Mouse (Mus musculus) urinary bladder, postnatal 14 days (tissue): ENCODE data around the gene 4931409K22Rik.
"Not testable (repeated sequence)": the region's sequence is repeated elsewhere in the genome, so short reads cannot be mapped to it uniquely, and the experiment has no call there.

Experiments used
- DNase-seq: peaks from one replicate; pipeline ENCODE4 v3.0.0; 2021; ENCODE audit warnings: low spot score

Gene 4931409K22Rik

DNA sequence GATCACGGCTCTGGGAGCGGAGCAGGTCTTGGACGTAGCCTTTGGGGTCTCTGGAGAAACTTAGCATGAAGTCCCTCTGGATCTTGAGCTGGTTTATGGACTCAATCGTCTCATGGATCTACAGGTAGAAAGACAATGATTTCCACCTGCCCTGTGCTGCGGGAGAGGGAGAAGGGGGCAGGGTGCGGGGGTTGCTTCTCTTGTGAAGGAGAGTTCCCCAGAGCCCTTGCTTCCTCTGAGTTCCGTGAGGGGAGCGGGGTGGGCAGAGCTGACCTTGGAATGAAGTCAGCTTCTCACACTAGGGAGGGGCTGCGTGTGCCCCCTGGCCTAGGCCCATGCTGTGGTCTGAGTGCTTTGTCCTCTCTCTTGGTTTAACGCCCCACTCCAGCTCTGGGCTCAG is 36.6 kb upstream of the 4931409K22Rik start:
- no peak for DNase-seq

DNA sequence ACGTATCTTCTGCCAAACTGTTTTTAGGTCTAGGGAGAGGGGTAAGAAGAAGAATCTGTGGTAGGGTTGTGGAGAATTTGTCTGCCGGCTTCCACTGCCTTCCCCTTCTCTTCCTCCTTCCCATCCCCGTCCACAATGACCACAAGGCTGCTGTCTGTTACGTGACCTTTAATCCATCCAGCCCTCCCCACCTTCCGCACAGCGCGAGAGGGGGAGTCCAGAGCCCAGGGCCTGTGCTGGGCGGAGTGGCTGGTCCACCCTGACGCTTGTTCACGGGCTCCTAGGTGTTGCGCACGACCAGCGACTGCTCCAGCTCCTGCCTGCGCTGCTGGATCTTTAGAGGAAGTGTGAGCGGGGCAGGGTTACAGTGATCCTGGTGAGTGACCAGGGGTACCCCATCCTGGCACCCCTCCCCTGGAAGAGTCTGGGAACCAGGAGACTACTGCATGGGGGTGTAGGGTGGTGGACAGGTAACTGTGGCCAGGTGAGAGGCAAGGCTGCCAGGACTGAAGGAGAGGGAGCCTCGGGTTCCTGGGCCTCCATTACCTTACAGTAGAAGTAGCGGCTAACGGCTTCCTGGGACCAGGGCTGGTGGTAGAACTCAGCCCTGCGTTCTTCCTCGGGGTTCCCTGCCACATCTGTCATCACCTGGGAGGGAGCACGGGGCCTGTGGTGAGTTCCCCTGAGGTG is 36.0 kb upstream of the 4931409K22Rik start:
- no peak for DNase-seq

GRCm38 (mm10) chr5:24591796-24592470 is 35.3 kb upstream of the 4931409K22Rik start:
- no peak for DNase-seq

DNA sequence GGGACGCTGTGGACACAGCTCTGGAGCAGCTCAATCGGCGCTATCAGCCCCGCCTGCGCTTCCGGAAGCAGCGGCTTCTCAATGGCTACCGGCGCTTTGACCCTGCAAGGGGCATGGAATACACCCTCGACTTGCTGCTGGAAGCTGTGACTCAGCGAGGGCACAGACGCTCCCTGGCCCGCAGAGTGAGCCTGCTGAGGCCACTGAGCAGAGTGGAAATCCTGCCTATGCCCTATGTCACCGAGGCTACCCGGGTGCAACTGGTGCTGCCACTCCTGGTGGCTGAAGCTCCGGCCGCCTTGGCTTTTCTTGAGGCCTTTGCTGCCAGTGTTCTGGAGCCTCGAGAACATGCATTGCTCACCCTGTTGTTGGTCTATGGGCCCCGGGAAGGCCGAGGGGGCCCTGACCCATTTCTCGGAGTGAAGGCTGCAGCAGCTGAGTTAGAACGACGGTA is 34.7 kb upstream of the 4931409K22Rik start:
- DNase-seq = no peak

GRCm38 (mm10) chr5:24589511-24590500 is 33.2 kb upstream of the 4931409K22Rik start:
- no peak for DNase-seq

- no peak for DNase-seq
These were observed 30.6 kb upstream of the 4931409K22Rik start for GRCm38 (mm10) chr5:24587200-24587577.

GRCm38 (mm10) chr5:24586547-24587199 is 30.1 kb upstream of the 4931409K22Rik start, which contains the start of gene Chpf2:
Gene Chpf2, plus strand, starts transcription at chr5:24586741.
- DNase-seq = peak; percentile 83

- no peak for DNase-seq
These were observed 29.5 kb upstream of the 4931409K22Rik start for GRCm38 (mm10) chr5:24586106-24586505.

DNA sequence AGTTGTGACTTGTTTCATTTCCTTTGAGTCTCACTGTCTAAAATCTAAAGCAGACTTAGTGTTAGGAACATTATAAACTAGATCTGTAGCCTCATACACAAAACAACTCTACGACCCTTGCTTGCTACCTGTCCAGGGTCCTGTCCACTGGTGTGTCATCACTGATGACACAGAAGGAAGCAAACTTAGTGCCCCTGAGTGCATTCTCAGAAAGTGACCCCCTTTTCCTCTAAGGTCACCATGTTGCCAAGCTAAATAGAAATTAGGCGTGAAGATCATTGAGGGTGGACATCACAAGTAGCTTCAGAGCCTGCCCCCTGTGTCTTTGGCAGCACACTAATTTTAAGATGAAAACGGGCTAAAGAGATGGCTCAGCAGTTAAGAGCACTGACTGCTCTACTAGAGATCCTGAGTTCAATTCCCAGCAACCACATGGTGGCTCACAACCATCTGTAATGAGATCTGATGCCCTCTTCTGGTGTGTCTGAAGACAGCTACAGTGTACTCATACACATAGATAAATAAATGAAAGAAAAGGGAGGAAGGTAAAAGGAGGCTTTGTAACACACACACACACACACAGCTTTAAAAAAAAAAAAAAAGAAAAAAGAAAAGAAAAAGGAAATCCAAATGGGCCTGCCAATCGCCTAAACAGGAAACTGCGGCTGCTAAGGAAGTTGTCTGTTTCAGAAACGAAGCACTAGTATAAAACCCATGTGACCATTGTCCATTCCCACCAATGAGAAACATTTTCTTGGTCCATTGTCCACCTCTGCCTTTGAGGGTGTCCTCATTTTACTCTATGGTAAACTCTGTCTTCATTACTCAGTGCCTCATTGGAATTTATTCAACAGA is 21.7 kb upstream of the 4931409K22Rik start:
- DNase-seq = no peak

- DNase-seq = peak; percentile 100
These were observed 20.7 kb upstream of the 4931409K22Rik start, which contains the start of gene Abcf2 for GRCm38 (mm10) chr5:24577183-24577929. Gene Abcf2, minus strand, starts transcription at chr5:24577467.

DNA sequence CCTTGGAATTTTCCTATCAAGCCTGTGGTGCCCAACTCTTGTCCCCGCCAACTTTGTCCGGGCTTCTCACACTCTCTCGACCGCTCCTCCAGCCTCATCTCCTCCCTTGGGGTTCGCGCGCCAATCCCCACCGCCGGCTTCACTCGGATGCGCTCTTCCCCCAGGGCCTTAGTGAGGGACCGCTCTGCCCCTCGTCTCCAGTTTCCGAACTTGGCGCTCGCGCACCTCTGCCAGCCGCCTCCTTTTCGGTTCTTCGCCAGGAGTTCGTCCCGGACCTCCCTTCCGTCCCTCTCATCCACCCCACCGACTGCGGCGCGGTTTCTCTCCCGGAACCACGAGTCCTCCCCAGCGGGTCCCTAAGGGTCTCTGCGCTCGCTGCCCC is 20.2 kb upstream of the 4931409K22Rik start:
- peak; percentile 35 for DNase-seq

GRCm38 (mm10) chr5:24575948-24576347 is 19.3 kb upstream of the 4931409K22Rik start:
- no peak for DNase-seq

DNA sequence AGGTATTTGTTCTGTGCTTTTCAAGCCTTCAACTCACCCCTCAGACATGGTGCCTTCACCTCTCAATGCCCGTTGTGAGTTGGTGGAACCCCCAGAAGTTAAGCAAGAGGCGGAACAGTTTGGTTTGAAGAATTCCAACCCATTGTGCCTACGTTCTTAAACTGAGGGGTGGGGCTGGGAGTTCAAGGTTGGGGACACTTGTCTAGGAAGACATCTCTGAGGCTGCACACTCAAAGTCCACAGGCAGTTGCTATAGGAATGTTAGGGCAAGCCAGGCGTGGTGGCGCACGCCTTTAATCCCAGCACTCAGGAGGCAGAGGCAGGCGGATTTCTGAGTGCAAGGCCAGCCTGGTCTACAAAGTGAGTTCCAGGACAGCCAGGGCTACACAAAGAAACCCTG is 1.3 kb downstream of the 4931409K22Rik start:
- not testable (repeated sequence) for DNase-seq

DNA sequence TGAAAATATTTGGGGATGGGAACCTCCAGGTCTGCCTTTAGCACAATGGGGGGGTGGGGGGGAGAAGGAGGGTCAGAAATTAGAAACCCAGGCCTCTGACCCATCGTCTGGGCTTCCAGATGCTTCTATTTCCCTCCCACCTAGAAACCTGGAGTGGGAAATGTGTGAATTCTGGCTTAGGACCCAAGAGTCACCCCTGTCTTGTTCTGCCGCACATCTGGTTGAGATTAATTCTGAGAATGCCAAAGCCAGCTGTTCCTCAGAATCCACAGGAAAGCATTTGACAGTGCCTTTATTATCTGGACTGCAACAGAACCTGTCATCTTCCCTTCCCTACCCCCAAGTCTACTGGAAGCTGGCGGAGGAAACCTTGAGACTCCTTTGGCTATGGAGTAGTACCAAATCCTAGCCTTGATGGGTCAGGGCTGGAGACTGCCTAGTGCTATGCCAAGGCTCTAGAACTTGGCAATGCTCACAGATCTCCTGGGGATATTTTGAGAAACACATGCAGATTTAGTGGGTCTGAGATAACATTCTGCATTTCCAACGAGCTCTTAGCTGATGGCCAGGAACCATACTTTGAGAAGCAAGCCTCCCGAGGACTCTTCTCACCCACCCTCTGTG is 2.9 kb downstream of the 4931409K22Rik start:
- DNase-seq = no peak

DNA sequence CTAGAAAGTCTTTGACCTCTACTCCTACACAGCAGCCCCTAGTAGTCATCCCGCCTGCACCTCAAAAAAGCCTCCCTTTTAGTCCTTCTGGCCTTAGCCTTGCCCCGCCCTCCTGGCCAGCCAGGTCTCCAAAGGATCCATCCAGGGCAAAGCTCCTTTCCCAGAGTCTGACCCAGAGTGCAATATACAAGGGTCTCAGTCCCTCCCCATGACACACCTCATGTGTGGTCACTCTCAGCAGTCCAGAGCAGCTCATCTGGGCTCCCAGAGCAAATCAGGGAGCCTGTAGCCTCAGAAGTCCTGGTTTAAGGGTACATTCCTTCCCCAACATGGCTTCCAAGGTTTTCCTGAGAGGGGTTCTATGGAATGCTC is 5.3 kb downstream of the 4931409K22Rik start:
- DNase-seq = no peak

GRCm38 (mm10) chr5:24550598-24551316 is 5.9 kb downstream of the 4931409K22Rik start:
- DNase-seq = peak; percentile 53

DNA sequence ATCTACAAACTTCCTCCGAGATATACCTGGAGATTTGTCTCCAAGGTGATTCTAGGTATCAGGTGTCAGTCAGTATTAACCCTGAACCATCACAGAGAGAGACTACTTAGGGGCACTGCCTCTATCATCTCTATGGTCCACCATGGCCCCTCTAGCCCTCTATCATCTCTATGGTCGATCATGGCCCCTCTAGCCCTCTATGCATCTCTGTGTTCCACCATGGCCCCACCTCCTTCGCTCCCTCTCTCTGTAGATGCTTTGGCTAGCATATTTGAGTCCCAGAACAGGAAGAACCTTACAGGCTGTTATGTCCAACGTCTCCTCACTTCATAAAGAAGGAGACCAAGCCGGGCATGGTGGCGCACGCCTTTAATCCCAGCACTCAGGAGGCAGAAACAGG is 14.0 kb downstream of the 4931409K22Rik start:
- DNase-seq = no peak

- no peak for DNase-seq
These were observed 15.5 kb downstream of the 4931409K22Rik start for GRCm38 (mm10) chr5:24541144-24541569.
